Mouse (Mus musculus) lung, adult 2 months (tissue): Measurements from ENCODE around the gene Gprasp1.

Source experiments
- CTCF ChIP-seq: fragments of 200-500 bp; IDR thresholded peaks from 2 replicates; pipeline ENCODE4 v1.5.1; 2011; ENCODE audit warnings: mild to moderate bottlenecking, low read length, control low read depth; ENCODE audit not compliant: insufficient read depth
- POLR2A ChIP-seq: fragments of 200-500 bp; IDR thresholded peaks from 2 replicates; pipeline ENCODE4 v1.6.1; 2011; ENCODE audit warnings: low read depth, mild to moderate bottlenecking, control low read depth, low read length, borderline replicate concordance; ENCODE audit errors: extremely low read depth

GRCm38 (mm10) chrX:135743056-135743355 is 473 bp downstream of the Gprasp1 start:
- TF ChIP-seq CTCF, result no peak
- TF ChIP-seq POLR2A, result no peak
